Mouse (Mus musculus) limb, embryonic 14.5 days (tissue): ENCODE data around the gene Rbm39. TPM values are rescaled to one million over a fixed set of nuclear protein-coding genes. Genes with fewer than 3 reads are reported as not detected.
A peak's percentile ranks its signal among the peaks of the same experiment; 100 is the strongest.

Experiments
- ATAC-seq: fragments of 200-750 bp; cut with Nextera tagmentation; 2 replicates; pipeline ENCODE4 v1.8.0; 2017; ENCODE audit warnings: low read depth, moderate number of reproducible peaks, moderate TSS enrichment; ENCODE audit not compliant: low FRiP score
- DNase-seq: peaks from one replicate; pipeline ENCODE4 v3.0.0-alpha.2; 2015; ENCODE audit warnings: low spot score
- H3K27ac ChIP-seq: fragments of 300-500 bp; sonication (generic); replicated peaks from 2 replicates; pipeline ENCODE4 v1.5.1; 2014; ENCODE audit warnings: low read depth, mild to moderate bottlenecking, low read length, moderate library complexity, mixed read lengths
- H3K27me3 ChIP-seq: fragments of 300-500 bp; sonication (generic); 2 replicates; pipeline ENCODE4 v1.6.1; 2014; ENCODE audit warnings: low read length, mixed read lengths; ENCODE audit not compliant: control insufficient read depth, insufficient read depth
- H3K36me3 ChIP-seq: fragments of 300-500 bp; sonication (generic); 2 replicates; pipeline ENCODE4 v1.6.1; 2014; ENCODE audit warnings: mild to moderate bottlenecking, low read length, moderate library complexity, mixed read lengths; ENCODE audit not compliant: control insufficient read depth, insufficient read depth
- H3K4me1 ChIP-seq: fragments of 300-500 bp; sonication (generic); 2 replicates; pipeline ENCODE4 v1.6.1; 2014; ENCODE audit warnings: antibody characterized with exemption, low read length, mixed read lengths; ENCODE audit not compliant: control insufficient read depth, insufficient read depth
- H3K4me2 ChIP-seq: fragments of 300-500 bp; sonication (generic); replicated peaks from 2 replicates; pipeline ENCODE4 v1.6.1; 2014; ENCODE audit warnings: low read depth, mild to moderate bottlenecking, low read length, moderate library complexity; ENCODE audit not compliant: severe bottlenecking
- H3K4me3 ChIP-seq: fragments of 300-500 bp; sonication (generic); replicated peaks from 2 replicates; pipeline ENCODE4 v1.5.1; 2014; ENCODE audit warnings: low read length
- H3K9ac ChIP-seq: fragments of 300-500 bp; sonication (generic); 2 replicates; pipeline ENCODE4 v1.6.1; 2014; ENCODE audit warnings: mild to moderate bottlenecking, low read depth, low read length, moderate library complexity; ENCODE audit not compliant: severe bottlenecking
- H3K9me3 ChIP-seq: fragments of 300-500 bp; sonication (generic); 2 replicates; pipeline ENCODE4 v1.6.1; 2016; ENCODE audit warnings: low read length; ENCODE audit not compliant: control insufficient read depth
- POLR2A ChIP-seq: fragments of 200-500 bp; IDR thresholded peaks from 2 replicates; pipeline ENCODE4 v1.8.0; 2012; ENCODE audit warnings: inconsistent platforms, mild to moderate bottlenecking, moderate library complexity, borderline replicate concordance; ENCODE audit not compliant: insufficient read depth, insufficient read length; ENCODE audit errors: extremely low read depth
- WGBS: fragments of 180-500 bp; shearing (Covaris S2); extraction: QIAGEN DNeasy Blood & Tissue Kit; methylation state at CpG from one replicate; pipeline ENCODE4 v1.1.7; 2014; 5-methylcytosine and 5-hydroxymethylcytosine counted together
- polyA plus RNA-seq, 2 experiments: library from polyadenylated mRNA; depleted of rRNA in 1 of 2; stranded (reverse) in 1 of 2; unstranded in 1 of 2; fragments of >200 nt; fragmentation: Nextera tagmentation in 1 of 2; extraction: Ambion mirVana in 1 of 2; gene quantifications; 2 replicates each; pipeline versions ENCODE4 v1.2.1 to v1.2.3; 2012 to 2014

Gene Rbm39
- polyA plus RNA-seq, 2 experiments = 297 to 728 TPM

DNA sequence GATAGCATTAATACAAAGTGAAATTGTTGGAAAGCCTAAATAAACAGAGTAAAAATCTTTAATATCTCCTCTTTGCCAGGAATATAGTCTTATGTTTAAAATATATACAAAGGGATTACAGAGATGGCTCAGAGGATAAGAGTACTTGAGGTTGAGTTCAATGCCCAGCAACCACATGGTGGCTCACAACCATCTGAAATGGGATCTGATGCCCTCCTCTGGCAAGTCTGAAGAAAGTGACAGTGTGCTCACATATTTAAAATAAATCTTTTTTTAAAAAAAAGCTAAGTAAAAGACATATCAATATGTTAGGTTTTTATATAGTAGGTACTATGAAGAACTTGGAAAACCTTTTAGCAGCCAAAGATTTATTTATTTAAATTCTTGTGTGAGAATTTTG is 28.5 kb downstream of the Rbm39 start:
- DNase-seq = no peak
- no peak overlapping the region for H3K4me2 ChIP-seq
- no peak overlapping the region for H3K4me3 ChIP-seq
- ATAC-seq = no peak
- H3K9ac ChIP-seq = no peak overlapping the region
- no peaks in the 10 kb centered on the region for H3K27me3 ChIP-seq
- H3K27ac ChIP-seq = no peak overlapping the region
- no peaks in the 10 kb centered on the region for H3K9me3 ChIP-seq
- H3K4me1 ChIP-seq = no peaks in the 10 kb centered on the region; the same call in 1 of the 2 replicates
- no peak for TF ChIP-seq POLR2A
- peaks cover 81% of the 10 kb centered on the region for H3K36me3 ChIP-seq

DNA sequence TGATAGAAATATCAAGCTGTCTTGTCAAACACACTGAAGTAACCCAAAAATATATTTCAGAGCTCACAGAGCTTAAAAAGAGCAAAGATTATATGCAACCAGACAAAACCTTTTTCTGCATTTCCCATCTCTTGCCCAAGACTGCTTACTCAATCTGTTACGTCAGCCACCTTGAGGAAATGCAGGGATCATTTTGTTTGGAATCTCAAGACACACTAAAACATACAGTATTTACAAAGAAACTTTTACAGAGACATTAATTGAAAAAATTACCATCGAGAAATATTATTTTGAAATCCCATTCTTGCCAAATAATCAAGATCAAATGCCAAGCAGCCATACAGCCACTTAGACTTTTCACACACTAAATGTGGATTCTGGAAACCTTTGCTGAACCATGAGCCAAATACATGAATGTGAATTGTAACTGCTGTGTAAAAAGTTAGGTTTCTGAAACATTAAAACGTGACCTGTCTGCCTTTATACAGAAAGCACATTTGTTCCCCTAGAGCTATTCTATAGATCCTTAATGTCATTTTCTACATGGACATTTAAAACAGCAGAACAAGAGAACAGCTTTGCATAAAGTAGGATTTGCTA is 32.6 kb downstream of the Rbm39 start:
- peaks cover 6% of the 10 kb centered on the region; the same call in 1 of the 2 replicates for H3K4me1 ChIP-seq
- no peaks in the 10 kb centered on the region for H3K9me3 ChIP-seq
- H3K27ac ChIP-seq = no peak overlapping the region
- ATAC-seq (no peak), DNase-seq (no peak)
- no peak overlapping the region for H3K4me2 ChIP-seq
- H3K27me3 ChIP-seq = no peaks in the 10 kb centered on the region
- TF ChIP-seq POLR2A = no peak
- WGBS = 91% methylated on average over 3 of the region's 3 CpGs
- H3K36me3 ChIP-seq = peaks cover 58% of the 10 kb centered on the region
- no peak overlapping the region for H3K9ac ChIP-seq
- H3K4me3 ChIP-seq = no peak overlapping the region

DNA sequence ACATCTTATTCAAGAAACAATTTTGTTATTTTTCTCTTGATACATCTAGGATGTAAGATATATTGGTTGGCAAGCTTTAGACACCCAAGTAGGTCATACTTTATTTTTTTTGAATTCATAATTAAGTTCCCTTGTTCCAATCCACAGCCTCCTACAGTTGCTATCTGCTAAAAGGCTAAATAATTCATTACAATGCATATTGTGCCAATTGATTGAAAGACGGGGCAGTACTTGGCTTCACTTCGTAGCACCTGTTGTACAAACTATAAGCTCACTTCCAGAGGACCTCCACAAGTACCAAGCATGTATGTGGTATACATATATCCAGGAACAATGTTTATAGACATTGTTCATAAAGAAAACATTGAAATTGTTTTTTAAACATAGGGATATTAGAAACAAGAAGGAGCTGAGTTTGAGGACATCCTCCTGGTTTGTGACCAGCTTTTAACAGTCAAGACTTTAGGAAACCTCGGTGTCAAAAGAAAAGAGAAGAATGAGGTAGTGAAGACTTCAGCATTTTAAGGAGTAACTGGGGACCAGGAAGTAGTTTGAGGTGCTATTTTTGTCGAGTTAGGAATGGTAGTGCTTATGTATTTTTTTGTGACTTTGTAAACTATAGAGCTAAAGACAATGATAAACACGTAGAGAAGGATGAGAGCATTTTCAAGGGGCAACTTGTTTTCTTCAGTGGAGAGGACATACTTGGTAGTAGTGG is 33.6 kb downstream of the Rbm39 start:
- H3K4me3 ChIP-seq = no peak overlapping the region
- no peaks in the 10 kb centered on the region for H3K27me3 ChIP-seq
- peaks cover 53% of the 10 kb centered on the region for H3K36me3 ChIP-seq
- no peak overlapping the region for H3K9ac ChIP-seq
- no peak for TF ChIP-seq POLR2A
- no peak for ATAC-seq
- H3K9me3 ChIP-seq = no peaks in the 10 kb centered on the region
- H3K27ac ChIP-seq = no peak overlapping the region
- no peak overlapping the region for H3K4me2 ChIP-seq
- no peak for DNase-seq
- H3K4me1 ChIP-seq = peaks cover 6% of the 10 kb centered on the region; the same call in 1 of the 2 replicates
- 73% methylated on average over 5 of the region's 5 CpGs for WGBS

DNA sequence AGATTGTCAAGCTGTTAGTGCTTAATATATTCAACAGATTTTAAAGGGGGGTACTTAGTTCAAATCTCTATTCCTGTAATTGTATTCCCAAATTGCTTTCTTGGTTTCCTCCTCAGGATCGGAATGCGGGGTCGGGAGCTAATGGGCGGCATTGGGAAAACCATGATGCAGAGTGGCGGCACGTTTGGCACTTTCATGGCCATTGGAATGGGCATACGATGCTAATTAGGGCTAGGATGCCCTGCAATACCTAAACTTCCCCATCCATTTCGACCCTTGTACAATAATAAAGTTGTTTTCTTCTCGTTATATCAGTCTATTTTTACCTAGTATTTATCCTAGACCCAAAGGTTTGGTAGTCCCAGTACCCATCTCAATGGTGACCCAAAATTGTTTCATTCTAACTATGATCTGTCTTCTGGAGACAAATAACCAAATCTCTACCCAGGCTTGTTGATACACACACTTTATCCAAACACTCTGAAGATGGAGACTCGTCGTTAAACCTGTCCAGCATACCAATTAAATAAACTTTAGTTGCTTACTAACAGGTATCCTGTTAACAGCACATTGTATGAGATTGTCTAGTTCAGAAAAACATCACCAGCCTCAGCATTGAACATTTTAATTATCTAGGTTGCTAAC is 34.4 kb downstream of the Rbm39 start:
- no peak overlapping the region for H3K4me3 ChIP-seq
- no peaks in the 10 kb centered on the region for H3K9me3 ChIP-seq
- 54% methylated on average over 11 of the region's 11 CpGs for WGBS

DNA sequence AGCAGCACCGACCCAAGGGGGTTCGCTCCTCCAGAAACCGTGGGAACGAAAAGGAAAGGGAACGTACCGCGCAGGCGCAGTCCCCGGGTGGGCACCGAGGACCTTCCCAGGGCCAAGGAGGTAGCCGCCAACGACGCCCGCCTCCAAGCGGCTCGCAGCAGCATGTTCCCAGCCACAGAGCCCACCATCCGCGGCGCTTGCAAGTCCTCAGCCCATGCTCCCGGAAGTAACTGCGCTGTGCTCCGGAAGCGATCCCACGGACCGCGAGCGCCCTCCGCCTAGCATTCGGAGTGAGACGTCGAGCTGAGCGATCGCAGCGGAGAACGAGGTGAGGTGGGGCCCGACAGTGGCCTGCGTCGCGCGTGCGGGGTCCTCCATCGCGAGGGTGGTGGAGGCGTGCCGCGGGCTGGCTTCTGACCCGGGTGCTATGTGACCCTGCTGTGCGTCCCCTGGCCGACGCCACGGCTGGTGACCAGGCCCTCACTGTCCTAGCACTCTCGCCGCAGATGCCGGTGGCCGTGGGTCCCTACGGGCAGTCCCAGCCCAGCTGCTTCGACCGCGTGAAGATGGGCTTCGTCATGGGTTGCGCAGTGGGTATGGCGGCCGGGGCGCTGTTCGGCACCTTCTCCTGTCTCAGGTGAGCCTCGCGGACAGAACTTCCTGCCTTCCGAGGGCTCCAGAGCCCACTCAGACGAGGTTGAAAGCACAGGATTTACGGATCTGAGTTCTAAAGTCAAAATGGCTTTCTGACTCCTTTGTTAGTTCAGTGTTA is 35.9 kb downstream of the Rbm39 start, which contains the start of the genes Romo1 and Nfs1:
Romo1 (plus strand) TSS at position 87 of the 772 bp plus-strand sequence.
Nfs1 (minus strand) TSS at position 234 of the 772 bp plus-strand sequence.
- Histone ChIP-seq H3K36me3 (peaks cover 32% of the 10 kb centered on the region), H3K4me1 (peaks cover 6% of the 10 kb centered on the region; the same call in 1 of the 2 replicates), H3K4me2 (peak within 1 kb of the TSS; percentile 81), H3K4me3 (peak within 1 kb of the TSS; percentile 87), H3K9me3 (no peaks in the 10 kb centered on the region), H3K27me3 (no peaks in the 10 kb centered on the region), H3K27ac (peak within 1 kb of the TSS; percentile 92), H3K9ac (peak within 1 kb of the TSS; percentile 91)
- peak; percentile 94 for DNase-seq
- TF ChIP-seq POLR2A = peak; percentile 88; the same call in 1 of the 2 replicates
- peak; percentile 95 for ATAC-seq
- under 1% methylated on average over 53 of the region's 70 CpGs for WGBS

More for the DNA sequence above, 34.4 kb downstream of the Rbm39 start:
- Histone ChIP-seq H3K4me1 (peaks cover 6% of the 10 kb centered on the region; the same call in 1 of the 2 replicates), H3K27me3 (no peaks in the 10 kb centered on the region), H3K27ac (no peak overlapping the region), H3K4me2 (peak overlapping the region; percentile 81), H3K9ac (no peak overlapping the region), H3K36me3 (peaks cover 46% of the 10 kb centered on the region)
- ATAC-seq (no peak), DNase-seq (no peak)
- TF ChIP-seq POLR2A = no peak
